17 mouse cellular contexts compared by ENCODE assay signal in genomic region chr17:42991112-42991511, GRCm38 (mm10). TPM values are rescaled to one million over a fixed set of nuclear protein-coding genes. Genes with fewer than 3 reads are reported as not detected.
A peak's percentile ranks its signal among the peaks of the same experiment; 100 is the strongest.
DNase-seq lines count a peak whose midpoint lies in the region; ATAC-seq and TF ChIP-seq lines count a peak whose summit lies in the region.
"Had no signal": no experiment of that assay in that cellular context is flagged by ENCODE, and none has a peak within 500 bp of the region (broad histone marks: within the 10 kb centered on the region; RNA-seq: fewer than 3 reads in every experiment).

No protein-coding gene starts in this region.

- no peaks in the 10 kb centered on the region for H3K4me1 ChIP-seq in lung, embryonic 16.5 days (replicated peaks; ENCODE audit: control insufficient read depth, insufficient read depth, low read length)
- peaks cover 0 to 5% of the 10 kb centered on the region in 2 experiments; a peak in 1 of 4 replicates for H3K4me1 ChIP-seq in ES-E14 (ENCODE audit: control insufficient read depth in 2 of 2, insufficient read depth in 2 of 2, low read length in 2 of 2, poor library complexity in 1 of 2)
- no peaks in the 10 kb centered on the region for H3K4me1 ChIP-seq in heart, embryonic 10.5 days
- H3K4me1 ChIP-seq in cerebellum, adult 2 months (ENCODE audit: control insufficient read depth, insufficient read depth, low read length): no peaks in the 10 kb centered on the region
- H3K4me1 ChIP-seq: midbrain, embryonic 12.5 days; neural tube, embryonic 13.5 days had no signal

- 46% methylated on average over 11 of the region's 11 CpGs for WGBS in lung, embryonic 16.5 days
- WGBS in heart, embryonic 10.5 days: 53% methylated on average over 11 of the region's 11 CpGs
- WGBS in cerebellum, adult 2 months: 56% methylated on average over 11 of the region's 11 CpGs

- no peak for TF ChIP-seq CTCF in cerebellum, adult 2 months (IDR thresholded peaks at IDR 0.05; ENCODE audit: borderline replicate concordance, insufficient read depth, low read depth, low read length)

- no peak overlapping the region for H3K27ac ChIP-seq in lung, embryonic 16.5 days (ENCODE audit: low read length)
- H3K27ac ChIP-seq in ES-E14 (ENCODE audit: insufficient read depth, low read depth, low read length, poor library complexity, severe bottlenecking): no peak overlapping the region
- no peak overlapping the region for H3K27ac ChIP-seq in heart, embryonic 10.5 days
- no peak overlapping the region for H3K27ac ChIP-seq in cerebellum, adult 2 months (ENCODE audit: insufficient read depth, low read length)
- H3K27ac ChIP-seq: liver, embryonic 14.5 days; midbrain, embryonic 12.5 days; neural tube, embryonic 13.5 days had no signal

- H3K27me3 ChIP-seq in lung, embryonic 16.5 days (ENCODE audit: control insufficient read depth, insufficient read depth, low read depth, low read length): no peaks in the 10 kb centered on the region
- no peaks in the 10 kb centered on the region for H3K27me3 ChIP-seq in splenic B cell, adult 2 months (ENCODE audit: control insufficient read depth, insufficient read depth, low read length, poor library complexity, severe bottlenecking)
- no peaks in the 10 kb centered on the region for H3K27me3 ChIP-seq in heart, embryonic 10.5 days (ENCODE audit: insufficient read depth, poor library complexity, severe bottlenecking)
- no peaks in the 10 kb centered on the region for H3K27me3 ChIP-seq in cerebellum, adult 2 months (ENCODE audit: control insufficient read depth, insufficient read depth, low read length)
- H3K27me3 ChIP-seq: midbrain, embryonic 12.5 days; neural tube, embryonic 13.5 days had no signal

- H3K9ac ChIP-seq in lung, embryonic 16.5 days (ENCODE audit: low read length): no peak overlapping the region
- peak overlapping the region; percentile 13; the same call in 1 of the 2 replicates for H3K9ac ChIP-seq in ES-E14 (ENCODE audit: insufficient read depth, low read depth, low read length, poor library complexity, severe bottlenecking)
- H3K9ac ChIP-seq: liver, embryonic 14.5 days; midbrain, embryonic 12.5 days; neural tube, embryonic 13.5 days had no signal

- no peaks in the 10 kb centered on the region for H3K9me3 ChIP-seq in lung, embryonic 16.5 days (ENCODE audit: control insufficient read depth, low read length)
- H3K9me3 ChIP-seq in ES-E14 (ENCODE audit: control insufficient read depth, insufficient read depth, low read depth, low read length): no peaks in the 10 kb centered on the region
- no peaks in the 10 kb centered on the region for H3K9me3 ChIP-seq in heart, embryonic 10.5 days
- H3K9me3 ChIP-seq: midbrain, embryonic 12.5 days; neural tube, embryonic 13.5 days had no signal

- no peak for TF ChIP-seq POLR2A in cerebellum, adult 2 months (IDR thresholded peaks at IDR 0.05; ENCODE audit: borderline replicate concordance, insufficient read depth, low read length)

- intact Hi-C loops in gastrocnemius, postnatal 36 days (cut with DNase I): no loop called here

- no peaks in the 10 kb centered on the region for H3K36me3 ChIP-seq in lung, embryonic 16.5 days (ENCODE audit: control insufficient read depth, insufficient read depth, low read length)
- no peaks in the 10 kb centered on the region for H3K36me3 ChIP-seq in ES-E14 (ENCODE audit: control insufficient read depth, insufficient read depth, low read length, poor library complexity, severe bottlenecking)
- no peaks in the 10 kb centered on the region for H3K36me3 ChIP-seq in splenic B cell, adult 2 months (ENCODE audit: control insufficient read depth, insufficient read depth, low read length, poor library complexity, severe bottlenecking)
- H3K36me3 ChIP-seq in heart, embryonic 10.5 days: no peaks in the 10 kb centered on the region
- H3K36me3 ChIP-seq: midbrain, embryonic 12.5 days; neural tube, embryonic 13.5 days had no signal

- peak; percentile 47 for ATAC-seq in lung, embryonic 16.5 days (ENCODE audit: low read depth)
- ATAC-seq: inflammation-experienced regulatory T-cells, adult 6 months had no signal

- in situ Hi-C loops in ES-E14 (cut with MboI; ENCODE audit: low sequenced_read_pairs in 2 of 2, unreplicated experiment in 2 of 2): loop anchor here in 1 of 2 experiments (10.0 kb wide), 1 partner anchor 464 kb away; no protein-coding TSS in a partner anchor

- H3K4me2 ChIP-seq in lung, embryonic 16.5 days (ENCODE audit: low read depth, low read length): no peak overlapping the region
- H3K4me2 ChIP-seq: midbrain, embryonic 12.5 days; neural tube, embryonic 13.5 days had no signal

- no peak for DNase-seq in lung, postnatal 10 days
- DNase-seq in ES-E14 (ENCODE audit: low read depth, low spot score): no peak
- peak; percentile 56 for DNase-seq in kidney, adult 9 months
- peak; percentile 13 for DNase-seq in splenic B cell, adult 2 months (ENCODE audit: low read depth, low spot score)
- no peak for DNase-seq in gastrocnemius, postnatal 36 days
- no peak for DNase-seq in heart, embryonic 10.5 days (ENCODE audit: low spot score)
- DNase-seq in cerebellum, adult 2 months: no peak
- DNase-seq: cerebellum, adult 8-10 months; heart, postnatal 36 days; left cerebral cortex, postnatal 4 days; right cerebral cortex, adult 18-20 months; thymus, postnatal 25 days had no signal

- no peak overlapping the region for H3K4me3 ChIP-seq in lung, embryonic 16.5 days (ENCODE audit: low read length)
- peak overlapping the region; percentile 10 to 18; a peak in 1 of 4 replicates for H3K4me3 ChIP-seq in ES-E14 (ENCODE audit: insufficient read depth in 1 of 2, low read depth in 1 of 2, low read length in 2 of 2, poor library complexity in 1 of 2, severe bottlenecking in 1 of 2)
- H3K4me3 ChIP-seq in heart, embryonic 10.5 days: no peak overlapping the region
- no peak overlapping the region for H3K4me3 ChIP-seq in cerebellum, adult 2 months (replicated peaks; ENCODE audit: insufficient read depth, low read depth, low read length)
- H3K4me3 ChIP-seq: midbrain, embryonic 12.5 days; neural tube, embryonic 13.5 days had no signal

TF ChIP-seq in ES-E14, 5 proteins besides CTCF, POLR2A, EP300 and RAD21:
- TF ChIP-seq HCFC1 (IDR thresholded peaks at IDR 0.05; ENCODE audit: borderline replicate concordance, insufficient read depth, low read length) (no peak), MAFK (IDR thresholded peaks at IDR 0.05; ENCODE audit: insufficient read depth, low read depth, low read length) (no peak), ZNF384 (IDR thresholded peaks at IDR 0.05; ENCODE audit: low read depth, low read length) (no peak), CHD2 (IDR thresholded peaks at IDR 0.05; ENCODE audit: low read depth, low read length) (no peak), ZC3H11A (IDR thresholded peaks at IDR 0.05; ENCODE audit: borderline replicate concordance, low read depth, low read length) (no peak)

RNA-seq across cellular contexts. Expression of gene Tnfrsf21, which starts 25.2 kb away (rescaled TPM):
- 40.4 and 45.0 TPM in 2 replicates for polyA plus RNA-seq in lung, embryonic 16.5 days (2015; fragmentation: Nextera tagmentation; extraction: Ambion mirVana)
- 19.8 and 22.5 TPM in 2 replicates for total RNA-seq in ES-E14 (2012; rRNA removed)
- 10 to 100 TPM; 22.5 to 23.0 TPM for total RNA-seq in gastrocnemius, postnatal 36 days (2021)
- 12.7 and 15.0 TPM in 2 replicates for polyA plus RNA-seq in heart, embryonic 10.5 days (2016; fragmentation: Nextera tagmentation; extraction: Ambion mirVana)
- polyA plus RNA-seq in cerebellum, adult 2 months (2012; rRNA removed): 55.8 and 65.3 TPM in 2 replicates

Comparison
In these comparisons a context has a peak if more than half of its experiments do, and no peak if none do; other contexts are left out.
1. H3K4me3 ChIP-seq: peak in ES-E14 (2 of 2); none in lung, embryonic 16.5 days (single experiment), heart, embryonic 10.5 days (single experiment) and cerebellum, adult 2 months (single experiment).
2. DNase-seq: peak in kidney, adult 9 months (single experiment) and splenic B cell, adult 2 months (single experiment); none in lung, postnatal 10 days (single experiment), ES-E14 (single experiment), gastrocnemius, postnatal 36 days (0 of 2), heart, embryonic 10.5 days (single experiment) and cerebellum, adult 2 months (0 of 2).